Mouse (Mus musculus): ENCODE measurements around the gene Lrrc28. TPM values are rescaled to one million over a fixed set of nuclear protein-coding genes. Genes with fewer than 3 reads are reported as not detected.

The Lrrc28 gene
- total and polyA plus RNA-seq, 3 experiments = 9.7 to 16.0 TPM; not detected in 1

GRCm38 (mm10) chr7:67672650-67673049, 27.6 kb upstream of the Lrrc28 start:
- no peaks in the 10 kb centered on the region for H3K4me1 ChIP-seq (ENCODE audit: control insufficient read depth in 1 of 2, insufficient read depth in 2 of 2, low read length in 2 of 2)
- DNase-seq (ENCODE audit: low read depth, low spot score) = peak; percentile 81
- TF ChIP-seq RCOR1 (IDR thresholded peaks at IDR 0.05; ENCODE audit: low read depth, low read length) (no peak), ELF1 (IDR thresholded peaks at IDR 0.05; ENCODE audit: low read depth, low read length) (no peak), HCFC1 (IDR thresholded peaks at IDR 0.05; ENCODE audit: low read depth, low read length) (no peak), UBTF (IDR thresholded peaks at IDR 0.05; ENCODE audit: borderline replicate concordance, insufficient read depth, low read depth, low read length) (no peak), TCF12 (IDR thresholded peaks at IDR 0.05; ENCODE audit: low read depth, low read length) (no peak), MEF2A (IDR thresholded peaks at IDR 0.05; ENCODE audit: extremely low read depth, insufficient replicate concordance, low read depth, low read length, poor library complexity, severe bottlenecking) (no peak), SIN3A (IDR thresholded peaks at IDR 0.05; ENCODE audit: low read length) (no peak), MAX (IDR thresholded peaks at IDR 0.05; ENCODE audit: low read length) (no peak), USF1 (IDR thresholded peaks at IDR 0.05; ENCODE audit: low read depth, low read length) (no peak), SMC3 (IDR thresholded peaks at IDR 0.05; ENCODE audit: low read depth, low read length) (peak; percentile 88), GATA1 (IDR thresholded peaks at IDR 0.05; ENCODE audit: low read depth, low read length) (peak; percentile 57; the same call in 1 of the 2 replicates), CHD1 (IDR thresholded peaks at IDR 0.05; ENCODE audit: low read depth, low read length) (no peak), EP300 (IDR thresholded peaks at IDR 0.05; ENCODE audit: low read depth in 1 of 2, low read length in 2 of 2) (no peak), NRF1 (IDR thresholded peaks at IDR 0.05; ENCODE audit: insufficient read depth, low read depth, low read length, poor library complexity, severe bottlenecking) (no peak), RAD21 (IDR thresholded peaks at IDR 0.05; ENCODE audit: low read depth, low read length) (peak; percentile 80), ZMIZ1 (IDR thresholded peaks at IDR 0.05; ENCODE audit: low read depth, low read length) (no peak), CHD2 (IDR thresholded peaks at IDR 0.05; ENCODE audit: low read length) (no peak), POLR2A (IDR thresholded peaks at IDR 0.05; ENCODE audit: control insufficient read depth in 1 of 2, insufficient read depth in 1 of 2, low read depth in 1 of 2, low read length in 2 of 2, poor library complexity in 1 of 2) (no peak), POLR2AphosphoS5 (IDR thresholded peaks at IDR 0.05; ENCODE audit: borderline replicate concordance, low read depth, low read length) (no peak), MAZ (IDR thresholded peaks at IDR 0.05; ENCODE audit: low read depth, low read length) (no peak), TBP (IDR thresholded peaks at IDR 0.05; ENCODE audit: low read depth, low read length) (no peak), ZNF384 (IDR thresholded peaks at IDR 0.05; ENCODE audit: low read depth, low read length) (no peak), E2F4 (IDR thresholded peaks at IDR 0.05; ENCODE audit: borderline replicate concordance, low read depth, low read length) (no peak), MAFK (IDR thresholded peaks at IDR 0.05; ENCODE audit: borderline replicate concordance, low read depth, low read length) (no peak), USF2 (IDR thresholded peaks at IDR 0.05; ENCODE audit: borderline replicate concordance in 1 of 2, insufficient read depth in 1 of 2, low read depth in 1 of 2, low read length in 2 of 2) (no peak), MXI1 (IDR thresholded peaks at IDR 0.05; ENCODE audit: low read depth, low read length) (no peak), CTCF (IDR thresholded peaks at IDR 0.05 in 2 of 3, conservative IDR thresholded peaks at IDR 0.05 in 1 of 3; ENCODE audit: control insufficient read depth in 1 of 3, insufficient read depth in 1 of 3, low read depth in 2 of 3, low read length in 3 of 3, poor library complexity in 1 of 3, severe bottlenecking in 1 of 3) (peak; percentile 85 to 91 (median 89)), NELFE (IDR thresholded peaks at IDR 0.05; ENCODE audit: low read depth, low read length) (no peak), JUND (IDR thresholded peaks at IDR 0.05; ENCODE audit: low read depth, low read length) (no peak), TAL1 (IDR thresholded peaks at IDR 0.05; ENCODE audit: low read length) (no peak), ETS1 (IDR thresholded peaks at IDR 0.05; ENCODE audit: low read depth, low read length) (no peak), ZKSCAN1 (IDR thresholded peaks at IDR 0.05; ENCODE audit: low read depth, low read length) (no peak), KAT2A (conservative IDR thresholded peaks at IDR 0.05; ENCODE audit: low read depth, low read length) (no peak), MYC (IDR thresholded peaks at IDR 0.05; ENCODE audit: low read depth, low read length) (no peak), POLR2AphosphoS2 (IDR thresholded peaks at IDR 0.05; ENCODE audit: low read length) (no peak), ZC3H11A (IDR thresholded peaks at IDR 0.05; ENCODE audit: low read depth, low read length) (peak; percentile 58), GABPA (IDR thresholded peaks at IDR 0.05; ENCODE audit: low read depth, low read length) (no peak), BHLHE40 (IDR thresholded peaks at IDR 0.05; ENCODE audit: borderline replicate concordance, low read depth, low read length) (no peak), MYB (IDR thresholded peaks at IDR 0.05; ENCODE audit: low read depth, low read length) (no peak)
- no peaks in the 10 kb centered on the region for H3K79me2 ChIP-seq (ENCODE audit: control insufficient read depth, insufficient read depth, low read length, poor library complexity)
- H3K9ac ChIP-seq (ENCODE audit: control insufficient read depth, low read depth, low read length, poor library complexity, severe bottlenecking) = no peak overlapping the region
- H3K27ac ChIP-seq (ENCODE audit: control insufficient read depth, low read depth, low read length) = no peak overlapping the region
- no peaks in the 10 kb centered on the region for H3K9me3 ChIP-seq (replicated peaks; ENCODE audit: insufficient read depth, low read length)
- H3K4me3 ChIP-seq (ENCODE audit: control insufficient read depth in 1 of 2, insufficient read depth in 1 of 2, low read depth in 2 of 2, low read length in 2 of 2) = no peak overlapping the region
- no peaks in the 10 kb centered on the region for H3K36me3 ChIP-seq (ENCODE audit: control insufficient read depth in 1 of 2, insufficient read depth in 2 of 2, low read length in 2 of 2)
- no peaks in the 10 kb centered on the region for H3K27me3 ChIP-seq (ENCODE audit: control insufficient read depth in 1 of 2, insufficient read depth in 2 of 2, low read length in 2 of 2)
